Mouse (Mus musculus) stomach, embryonic 14.5 days (tissue): Measurements from ENCODE around the gene Olfr492. TPM values are rescaled to one million over a fixed set of nuclear protein-coding genes. Genes with fewer than 3 reads are reported as not detected.

Experiments
- ATAC-seq: fragments of 200-750 bp; cut with Nextera tagmentation; 2 replicates; pipeline ENCODE4 v1.8.0; 2017; ENCODE audit warnings: low read depth, moderate TSS enrichment; ENCODE audit not compliant: insufficient number of reproducible peaks, insufficient read depth, low FRiP score
- H3K27ac ChIP-seq: fragments of 300-500 bp; sonication (generic); 2 replicates; pipeline ENCODE4 v1.5.1; 2014; ENCODE audit warnings: mild to moderate bottlenecking, low read length, moderate library complexity, mixed read lengths
- H3K27me3 ChIP-seq: fragments of 300-500 bp; sonication (generic); 2 replicates; pipeline ENCODE4 v1.6.1; 2014; ENCODE audit warnings: low read length, control low read depth, mixed read lengths; ENCODE audit not compliant: control insufficient read depth, insufficient read depth
- H3K36me3 ChIP-seq: fragments of 300-500 bp; sonication (generic); 2 replicates; pipeline ENCODE4 v1.6.1; 2014; ENCODE audit warnings: mild to moderate bottlenecking, control low read depth, low read length, moderate library complexity, mixed read lengths; ENCODE audit not compliant: control insufficient read depth, insufficient read depth
- H3K4me1 ChIP-seq: fragments of 300-500 bp; sonication (generic); 2 replicates; pipeline ENCODE4 v1.6.1; 2014; ENCODE audit warnings: low read length, control low read depth, mixed read lengths; ENCODE audit not compliant: control insufficient read depth, insufficient read depth
- H3K4me2 ChIP-seq: fragments of 300-500 bp; sonication (generic); replicated peaks from 2 replicates; pipeline ENCODE4 v1.6.1; 2014; ENCODE audit warnings: low read depth, low read length, control low read depth
- H3K4me3 ChIP-seq: fragments of 300-500 bp; sonication (generic); 2 replicates; pipeline ENCODE4 v1.5.1; 2014; ENCODE audit warnings: low read depth, low read length, control low read depth
- H3K9ac ChIP-seq: fragments of 300-500 bp; sonication (generic); replicated peaks from 2 replicates; pipeline ENCODE4 v1.6.1; 2014; ENCODE audit warnings: low read depth, mild to moderate bottlenecking, control low read depth, low read length, moderate library complexity, mixed read lengths
- H3K9me3 ChIP-seq: fragments of 300-500 bp; sonication (generic); 2 replicates; pipeline ENCODE4 v1.6.1; 2016; ENCODE audit warnings: low read depth, low read length, control low read depth; ENCODE audit not compliant: control insufficient read depth
- WGBS: fragments of 180-500 bp; shearing (Covaris S2); extraction: QIAGEN DNeasy Blood & Tissue Kit; methylation state at CpG from one replicate; pipeline ENCODE4 v1.1.7; 2014; 5-methylcytosine and 5-hydroxymethylcytosine counted together
- polyA plus RNA-seq: library from polyadenylated mRNA; unstranded; fragments of >200 nt; fragmentation: Nextera tagmentation; extraction: Ambion mirVana; gene quantifications from 2 replicates; pipeline ENCODE4 v1.2.1, GENCODE M21; 2014

Olfr492 gene
- not detected in 2 replicates for polyA plus RNA-seq

DNA sequence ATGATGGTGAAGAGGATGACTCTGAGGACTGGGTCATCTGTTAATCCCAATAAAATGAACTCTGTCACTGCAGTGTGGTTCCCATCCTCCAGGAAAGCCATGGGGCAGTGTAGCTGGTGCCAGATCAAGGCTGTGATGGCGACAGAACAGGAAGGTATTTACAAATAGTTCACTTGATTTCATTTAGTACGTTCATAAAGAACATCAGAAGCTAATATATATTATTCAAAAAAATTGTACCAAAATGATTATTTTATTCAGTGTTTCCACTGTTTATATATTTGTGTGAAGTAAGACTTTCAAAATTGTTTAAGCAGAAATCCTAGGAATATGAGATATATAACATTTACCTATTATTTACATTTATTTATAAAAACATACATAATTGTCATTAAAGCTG is at the start of gene Olfr492:
Gene Olfr492 (minus strand): TSS at position 101 of the 400 bp plus-strand sequence.
- H3K4me2 ChIP-seq = no peak within 1 kb of the TSS
- H3K4me1 ChIP-seq = no peaks in the 10 kb centered on the region
- H3K9me3 ChIP-seq = no peaks in the 10 kb centered on the region
- no peak within 1 kb of the TSS for H3K27ac ChIP-seq
- H3K36me3 ChIP-seq = no peaks in the 10 kb centered on the region
- H3K4me3 ChIP-seq = no peak within 1 kb of the TSS
- ATAC-seq = no peak
- H3K27me3 ChIP-seq = no peaks in the 10 kb centered on the region
- 79% methylated on average over 2 of the region's 2 CpGs for WGBS
- H3K9ac ChIP-seq = no peak within 1 kb of the TSS

DNA sequence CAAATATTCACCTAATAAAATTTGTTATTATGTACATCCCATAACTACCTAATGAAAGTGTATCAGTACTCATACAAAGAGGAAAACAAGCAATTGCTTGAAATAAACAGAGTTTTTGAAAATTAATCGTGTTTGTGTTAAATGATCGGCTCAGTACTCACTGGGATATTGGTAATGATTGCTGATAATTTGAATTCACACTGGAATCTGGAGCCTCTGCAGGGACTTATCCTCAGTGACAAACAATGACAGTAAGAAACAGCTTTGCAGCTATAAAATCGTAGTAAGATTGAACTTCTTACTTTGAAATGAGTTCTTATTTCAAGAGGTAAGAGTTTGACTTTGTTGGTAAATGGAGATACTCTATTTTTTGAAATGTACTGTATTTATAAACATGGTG is 41.6 kb upstream of the Olfr492 start, which contains the start of gene Olfr494:
Gene Olfr494 (plus strand): TSS at position 301 of the 400 bp plus-strand sequence.
- H3K9ac ChIP-seq = no peak within 1 kb of the TSS
- H3K36me3 ChIP-seq = no peaks in the 10 kb centered on the region
- H3K4me2 ChIP-seq = no peak within 1 kb of the TSS
- no peaks in the 10 kb centered on the region for H3K4me1 ChIP-seq
- 83% methylated on average over 3 of the region's 3 CpGs for WGBS
- no peaks in the 10 kb centered on the region for H3K9me3 ChIP-seq
- no peak for ATAC-seq
- H3K27me3 ChIP-seq = no peaks in the 10 kb centered on the region
- no peak within 1 kb of the TSS for H3K27ac ChIP-seq
- no peak within 1 kb of the TSS for H3K4me3 ChIP-seq

DNA sequence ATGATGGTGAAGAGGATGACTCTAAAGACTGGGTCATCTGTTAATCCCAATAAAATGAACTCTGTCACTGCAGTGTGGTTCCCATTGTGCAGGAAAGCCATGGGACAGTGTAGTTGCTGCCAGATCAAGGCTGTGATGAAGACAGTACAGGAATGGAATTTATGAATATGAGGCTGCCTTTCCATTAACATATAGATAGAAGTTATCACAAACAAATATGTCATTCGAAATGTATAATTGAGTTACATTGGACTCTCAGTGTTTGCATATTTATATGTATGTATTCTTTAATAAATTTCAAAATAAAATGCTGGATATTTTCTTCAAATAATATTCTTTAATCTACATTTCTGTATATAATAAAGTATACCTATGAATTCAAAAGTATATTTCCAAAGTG is 23.4 kb upstream of the Olfr492 start, which contains the start of gene Olfr493:
Gene Olfr493 (minus strand): TSS at position 101 of the 400 bp plus-strand sequence.
- Histone ChIP-seq H3K4me1 (no peaks in the 10 kb centered on the region), H3K27ac (no peak within 1 kb of the TSS), H3K27me3 (no peaks in the 10 kb centered on the region), H3K9ac (no peak within 1 kb of the TSS), H3K9me3 (no peaks in the 10 kb centered on the region), H3K4me3 (no peak within 1 kb of the TSS), H3K4me2 (no peak within 1 kb of the TSS), H3K36me3 (no peaks in the 10 kb centered on the region)
- 71% methylated on average over 1 of the region's 1 CpGs for WGBS
- no peak for ATAC-seq

DNA sequence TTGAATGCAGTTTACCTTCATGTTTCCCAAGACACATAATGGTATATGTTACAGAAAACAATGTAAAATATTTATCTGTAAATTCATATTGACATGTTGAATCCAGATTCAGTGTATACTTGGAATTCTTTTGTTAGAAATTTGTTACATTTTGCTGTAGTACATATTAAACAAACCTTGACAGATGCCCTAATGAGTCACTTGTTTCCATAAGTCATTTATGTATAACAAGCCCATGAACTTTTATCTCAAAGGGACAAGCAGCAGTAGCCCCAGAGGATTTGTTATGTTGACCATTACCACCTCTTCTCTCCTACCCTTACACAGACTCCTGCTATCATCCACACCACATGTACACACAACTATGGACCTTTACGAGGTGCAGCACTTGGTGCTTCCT is 10.3 kb downstream of the Olfr492 start, which contains the start of gene Olfr491:
Gene Olfr491 (plus strand): TSS at position 301 of the 400 bp plus-strand sequence.
- no peak within 1 kb of the TSS for H3K27ac ChIP-seq
- 62% methylated on average over 1 of the region's 1 CpGs for WGBS
- H3K4me1 ChIP-seq = no peaks in the 10 kb centered on the region
- no peaks in the 10 kb centered on the region for H3K27me3 ChIP-seq
- H3K4me3 ChIP-seq = no peak within 1 kb of the TSS
- no peaks in the 10 kb centered on the region for H3K9me3 ChIP-seq
- no peaks in the 10 kb centered on the region for H3K36me3 ChIP-seq
- ATAC-seq = no peak
- no peak within 1 kb of the TSS for H3K9ac ChIP-seq
- no peak within 1 kb of the TSS for H3K4me2 ChIP-seq

DNA sequence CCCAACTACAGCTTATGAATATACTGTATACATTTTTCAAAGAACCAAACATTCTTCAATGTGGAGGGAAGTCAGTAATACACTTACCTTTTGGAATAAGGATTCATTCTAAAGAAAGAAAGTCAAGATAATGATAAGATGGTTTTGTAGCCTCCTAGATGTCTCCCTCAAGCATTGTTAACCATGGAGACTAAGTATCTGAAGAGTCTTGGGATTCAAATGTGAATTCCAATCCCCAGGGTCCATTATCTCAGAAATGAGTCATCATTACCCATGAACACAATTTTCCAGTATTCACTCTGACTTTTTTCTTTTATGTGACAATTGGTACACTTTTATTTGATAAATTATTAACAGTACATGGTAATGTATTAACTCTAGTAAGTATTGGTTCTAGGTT is 34.6 kb downstream of the Olfr492 start, which contains the start of gene Olfr490:
Gene Olfr490 (minus strand): TSS at position 101 of the 400 bp plus-strand sequence.
- no peaks in the 10 kb centered on the region for H3K27me3 ChIP-seq
- H3K27ac ChIP-seq = no peak within 1 kb of the TSS
- H3K9me3 ChIP-seq = no peaks in the 10 kb centered on the region
- H3K36me3 ChIP-seq = no peaks in the 10 kb centered on the region
- H3K4me2 ChIP-seq = no peak within 1 kb of the TSS
- ATAC-seq = no peak
- H3K4me1 ChIP-seq = no peaks in the 10 kb centered on the region
- H3K9ac ChIP-seq = no peak within 1 kb of the TSS
- H3K4me3 ChIP-seq = no peak within 1 kb of the TSS

Other genes starting within 250 kb of the Olfr492 start
- gene Olfr481, start 243.8 kb downstream of the Olfr492 start, polyA plus RNA-seq = not detected in 2 replicates
- 0.17 TPM in 1 of 2 replicates, not detected in the other for gene Olfr482, start 226.1 kb downstream of the Olfr492 start, polyA plus RNA-seq
- not detected in 2 replicates for gene Olfr483, start 222.8 kb downstream of the Olfr492 start, polyA plus RNA-seq
- not detected in 2 replicates for gene Olfr484, start 196.2 kb downstream of the Olfr492 start, polyA plus RNA-seq
- gene Olfr485, start 163.8 kb downstream of the Olfr492 start, polyA plus RNA-seq = not detected in 2 replicates
- not detected in 2 replicates for gene Olfr486, start 150.9 kb downstream of the Olfr492 start, polyA plus RNA-seq
- not detected in 2 replicates for gene Olfr487, start 109.0 kb downstream of the Olfr492 start, polyA plus RNA-seq
- not detected in 2 replicates for gene Olfr488, start 65.3 kb downstream of the Olfr492 start, polyA plus RNA-seq
- not detected in 2 replicates for gene Olfr490, start 34.7 kb downstream of the Olfr492 start, polyA plus RNA-seq
- gene Olfr491, start 10.2 kb downstream of the Olfr492 start, polyA plus RNA-seq = not detected in 2 replicates
- gene Olfr493, start 23.3 kb upstream of the Olfr492 start, polyA plus RNA-seq = not detected in 2 replicates
- gene Olfr494, start 41.7 kb upstream of the Olfr492 start, polyA plus RNA-seq = not detected in 2 replicates
- gene Olfr495, start 69.5 kb upstream of the Olfr492 start, polyA plus RNA-seq = not detected in 2 replicates
- not detected in 2 replicates for gene Olfr497, start 96.7 kb upstream of the Olfr492 start, polyA plus RNA-seq
- not detected in 2 replicates for gene Olfr498, start 141.7 kb upstream of the Olfr492 start, polyA plus RNA-seq
- not detected in 2 replicates for gene Olfr502, start 201.4 kb upstream of the Olfr492 start, polyA plus RNA-seq
- gene Olfr503, start 220.9 kb upstream of the Olfr492 start, polyA plus RNA-seq = not detected in 2 replicates
- gene Olfr504, start 242.1 kb upstream of the Olfr492 start, polyA plus RNA-seq = not detected in 2 replicates